Mouse (Mus musculus) midbrain, embryonic 12.5 days (tissue): ENCODE results near the gene Rnf44. TPM values are rescaled to one million over a fixed set of nuclear protein-coding genes. Genes with fewer than 3 reads are reported as not detected.
A peak's percentile ranks its signal among the peaks of the same experiment; 100 is the strongest.

ENCODE experiments used
- ATAC-seq: fragments of 200-750 bp; cut with Nextera tagmentation; 2 replicates; pipeline ENCODE4 v1.8.0; 2017; ENCODE audit warnings: low read depth, moderate TSS enrichment, moderate library complexity; ENCODE audit not compliant: low FRiP score
- H3K27ac ChIP-seq: fragments of 300-500 bp; sonication (generic); replicated peaks from 2 replicates; pipeline ENCODE4 v1.5.1; 2016; ENCODE audit warnings: mild to moderate bottlenecking
- H3K27me3 ChIP-seq: fragments of 300-500 bp; sonication (generic); 2 replicates; pipeline ENCODE4 v1.6.1; 2016; ENCODE audit warnings: mild to moderate bottlenecking
- H3K36me3 ChIP-seq: fragments of 300-500 bp; sonication (generic); 2 replicates; pipeline ENCODE4 v1.6.1; 2016
- H3K4me1 ChIP-seq: fragments of 300-500 bp; sonication (generic); 2 replicates; pipeline ENCODE4 v1.6.1; 2016
- H3K4me2 ChIP-seq: fragments of 300-500 bp; sonication (generic); replicated peaks from 2 replicates; pipeline ENCODE4 v1.6.1; 2016; ENCODE audit warnings: mild to moderate bottlenecking, moderate library complexity
- H3K4me3 ChIP-seq: fragments of 300-500 bp; sonication (generic); 2 replicates; pipeline ENCODE4 v1.5.1; 2016; ENCODE audit warnings: mild to moderate bottlenecking
- H3K9ac ChIP-seq: fragments of 300-500 bp; sonication (generic); replicated peaks from 2 replicates; pipeline ENCODE4 v1.6.1; 2016; ENCODE audit warnings: mild to moderate bottlenecking, moderate library complexity
- H3K9me3 ChIP-seq: fragments of 300-500 bp; sonication (generic); 2 replicates; pipeline ENCODE4 v1.6.1; 2016; ENCODE audit warnings: mild to moderate bottlenecking
- WGBS: fragments of 180-500 bp; shearing (Covaris S2); methylation state at CpG from one replicate; pipeline ENCODE4 v1.1.7; 2016; 5-methylcytosine and 5-hydroxymethylcytosine counted together
- polyA plus RNA-seq: library from polyadenylated mRNA; unstranded; fragments of >200 nt; fragmentation: Nextera tagmentation; extraction: Ambion mirVana; gene quantifications from 2 replicates; pipeline ENCODE4 v1.2.1, GENCODE M21; 2016

Gene Rnf44
- polyA plus RNA-seq, result 109 and 110 TPM in 2 replicates

DNA sequence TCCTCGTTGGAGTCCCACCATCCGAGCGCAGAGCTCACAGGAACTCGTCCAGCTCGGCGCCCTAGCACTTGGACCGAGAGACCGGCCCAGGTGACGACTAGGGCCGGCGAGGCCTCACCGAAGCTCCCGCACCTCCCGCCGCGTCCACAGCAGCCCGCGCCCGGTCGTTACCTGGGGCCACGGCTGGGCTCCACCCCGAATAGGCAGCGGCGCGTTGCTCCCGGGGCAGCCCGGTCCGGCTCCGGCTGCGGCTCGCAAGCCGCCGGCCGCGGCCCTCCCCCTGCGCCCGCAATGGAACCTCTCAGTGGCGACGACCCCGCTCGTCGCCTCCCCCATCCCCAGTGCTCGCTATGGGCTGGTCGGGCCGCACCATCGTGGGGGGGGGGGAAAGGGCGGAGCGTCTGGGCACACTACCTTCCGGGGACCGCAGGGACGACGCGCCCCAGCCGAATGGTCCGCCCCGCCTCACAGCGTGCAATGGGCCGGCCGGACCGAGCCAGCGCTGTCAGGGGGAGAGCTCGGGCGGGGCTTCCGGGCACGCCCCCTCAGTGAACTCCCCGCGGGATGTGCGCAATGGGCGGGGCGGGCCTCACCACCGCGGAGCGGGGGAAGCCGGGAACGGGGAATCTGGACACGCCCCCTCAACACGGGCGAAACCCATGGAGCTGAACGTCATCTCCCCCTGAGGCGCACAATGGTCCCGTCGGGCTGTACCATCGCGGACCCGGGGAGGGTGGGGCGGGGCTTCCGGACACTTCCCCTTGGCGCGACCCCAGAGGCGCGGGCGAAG is at the start of gene Rnf44:
Rnf44 (minus strand) TSS at position 350 of the 790 bp plus-strand sequence.
- ATAC-seq, result peak; percentile 97
- H3K36me3 ChIP-seq, result no peaks in the 10 kb centered on the region
- peak within 1 kb of the TSS; percentile 89 for H3K27ac ChIP-seq
- peak within 1 kb of the TSS; percentile 95 for H3K4me3 ChIP-seq
- H3K9me3 ChIP-seq, result no peaks in the 10 kb centered on the region
- no peaks in the 10 kb centered on the region; the same call in none of the 2 replicates for H3K27me3 ChIP-seq
- peaks cover 31% of the 10 kb centered on the region for H3K4me1 ChIP-seq
- H3K9ac ChIP-seq, result peak within 1 kb of the TSS; percentile 93
- H3K4me2 ChIP-seq, result peak within 1 kb of the TSS; percentile 97
- whole genome bisulfite sequencing, result under 1% methylated on average over 70 of the region's 92 CpGs

DNA sequence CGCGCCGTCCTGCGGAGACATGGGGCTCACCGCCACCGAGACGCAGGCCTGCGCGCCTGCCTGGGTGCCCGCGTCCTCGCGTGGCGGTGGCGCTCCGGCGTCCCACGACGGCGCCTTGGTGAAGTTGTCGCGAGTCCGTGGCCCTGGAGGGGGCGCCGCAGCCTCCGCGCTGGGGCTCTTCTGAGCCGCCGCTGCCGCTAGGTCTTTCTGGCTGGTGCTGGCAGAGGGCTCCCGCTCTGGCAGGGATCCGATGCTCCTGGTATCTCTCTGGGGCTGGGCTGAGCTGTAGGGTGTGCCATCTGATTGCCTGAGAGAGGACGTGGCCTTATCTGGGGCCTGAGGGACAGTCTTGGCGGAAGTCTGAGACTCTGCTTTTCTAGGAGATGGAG is 44.5 kb upstream of the Rnf44 start:
- H3K27ac ChIP-seq, result no peak overlapping the region
- H3K4me2 ChIP-seq, result peak overlapping the region; percentile 44
- peak overlapping the region; percentile 29 for H3K4me3 ChIP-seq
- 4% methylated on average over 25 of the region's 34 CpGs for WGBS
- no peaks in the 10 kb centered on the region for H3K9me3 ChIP-seq
- H3K27me3 ChIP-seq, result peaks cover 54% of the 10 kb centered on the region
- peaks cover 19% of the 10 kb centered on the region for H3K4me1 ChIP-seq
- H3K9ac ChIP-seq, result peak overlapping the region; percentile 53
- H3K36me3 ChIP-seq, result peaks cover 47% of the 10 kb centered on the region
- ATAC-seq, result no peak

DNA sequence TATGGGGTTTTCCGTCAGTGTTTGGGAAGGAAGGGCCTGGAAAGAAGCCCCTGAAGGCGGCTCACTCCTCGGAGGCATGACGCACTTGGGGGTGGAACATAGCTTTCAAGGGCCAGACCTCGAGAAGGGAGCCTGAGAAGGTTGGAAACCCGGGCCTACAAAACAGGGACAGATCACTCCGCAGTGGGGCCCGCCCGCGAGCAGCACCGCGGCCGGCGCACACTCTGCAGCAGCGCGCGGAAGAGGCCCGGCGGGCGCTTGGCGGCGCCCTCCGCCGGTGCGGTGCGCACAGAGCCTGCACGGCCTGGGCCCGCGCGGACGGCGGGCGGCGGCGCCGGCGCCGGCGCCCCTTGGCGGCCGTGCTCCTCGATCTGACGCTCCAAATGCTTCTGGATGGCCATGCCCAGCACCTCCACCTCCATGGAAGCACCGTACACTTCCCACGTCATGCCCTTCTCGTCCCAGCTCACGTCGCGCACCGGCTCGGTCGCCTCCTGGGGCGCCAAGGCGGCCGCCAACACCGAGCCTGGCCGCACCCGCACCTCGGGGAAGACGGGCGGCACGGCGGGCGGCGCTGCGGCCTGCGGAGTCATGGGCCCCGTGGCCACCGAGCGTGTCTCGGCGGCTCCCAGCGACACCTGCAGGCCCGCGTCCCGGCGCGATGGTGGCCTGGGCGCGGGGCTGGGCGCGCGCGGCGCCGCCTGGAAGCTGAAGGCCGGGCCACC is 43.9 kb upstream of the Rnf44 start:
- peak overlapping the region; percentile 44 for H3K4me2 ChIP-seq
- H3K9me3 ChIP-seq, result no peaks in the 10 kb centered on the region
- H3K4me1 ChIP-seq, result peaks cover 19% of the 10 kb centered on the region
- H3K4me3 ChIP-seq, result peak overlapping the region; percentile 29
- peak; percentile 62; the same call in 1 of the 2 replicates for ATAC-seq
- peaks cover 47% of the 10 kb centered on the region for H3K36me3 ChIP-seq
- H3K9ac ChIP-seq, result peak overlapping the region; percentile 53
- H3K27ac ChIP-seq, result no peak overlapping the region
- WGBS, result under 1% methylated on average over 65 of the region's 87 CpGs
- H3K27me3 ChIP-seq, result peaks cover 54% of the 10 kb centered on the region

DNA sequence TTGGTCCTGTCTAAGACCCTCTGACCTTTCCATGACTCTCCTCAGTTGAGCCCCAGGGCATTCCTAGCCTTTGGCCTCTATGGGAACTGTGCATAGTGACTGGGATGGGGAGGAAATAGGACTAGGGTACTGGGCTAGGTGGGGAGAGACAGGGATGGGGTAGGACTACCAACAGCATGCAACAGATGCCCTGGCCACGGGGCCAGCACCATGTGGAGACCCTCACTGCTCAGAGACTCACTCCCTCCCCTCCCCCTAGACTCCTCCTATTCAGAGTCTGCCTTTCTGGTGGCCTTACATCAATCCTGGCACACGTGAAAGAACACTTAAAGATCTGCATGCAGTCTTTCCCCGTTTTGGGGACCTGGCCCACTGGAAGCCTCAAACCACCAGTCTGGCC is 43.2 kb upstream of the Rnf44 start:
- peaks cover 47% of the 10 kb centered on the region for H3K36me3 ChIP-seq

GRCm38 (mm10) chr13:54726131-54726530 is 32.4 kb upstream of the Rnf44 start:
- Histone ChIP-seq H3K9ac (no peak overlapping the region), H3K9me3 (no peaks in the 10 kb centered on the region), H3K27ac (no peak overlapping the region), H3K4me2 (no peak overlapping the region), H3K4me3 (no peak overlapping the region), H3K36me3 (no peaks in the 10 kb centered on the region), H3K27me3 (peaks cover 3% of the 10 kb centered on the region; the same call in 1 of the 2 replicates), H3K4me1 (no peaks in the 10 kb centered on the region)
- no peak for ATAC-seq
- 83% methylated on average over 11 of the region's 11 CpGs for WGBS

More for the DNA sequence above, 43.2 kb upstream of the Rnf44 start:
- H3K27me3 ChIP-seq, result peaks cover 54% of the 10 kb centered on the region
- H3K4me1 ChIP-seq, result peaks cover 19% of the 10 kb centered on the region
- H3K27ac ChIP-seq, result no peak overlapping the region
- H3K9ac ChIP-seq, result no peak overlapping the region
- WGBS, result 22% methylated on average over 3 of the region's 3 CpGs
- H3K4me3 ChIP-seq, result no peak overlapping the region
- H3K4me2 ChIP-seq, result no peak overlapping the region
- no peaks in the 10 kb centered on the region for H3K9me3 ChIP-seq
- ATAC-seq, result no peak

GRCm38 (mm10) chr13:54723143-54723542 is 29.4 kb upstream of the Rnf44 start:
- no peak overlapping the region for H3K27ac ChIP-seq
- no peak overlapping the region for H3K4me2 ChIP-seq
- no peak overlapping the region for H3K4me3 ChIP-seq
- WGBS, result 85% methylated on average over 3 of the region's 3 CpGs
- no peaks in the 10 kb centered on the region for H3K36me3 ChIP-seq
- H3K4me1 ChIP-seq, result no peaks in the 10 kb centered on the region
- H3K9ac ChIP-seq, result no peak overlapping the region
- H3K27me3 ChIP-seq, result peaks cover 15% of the 10 kb centered on the region
- no peak for ATAC-seq
- H3K9me3 ChIP-seq, result no peaks in the 10 kb centered on the region

DNA sequence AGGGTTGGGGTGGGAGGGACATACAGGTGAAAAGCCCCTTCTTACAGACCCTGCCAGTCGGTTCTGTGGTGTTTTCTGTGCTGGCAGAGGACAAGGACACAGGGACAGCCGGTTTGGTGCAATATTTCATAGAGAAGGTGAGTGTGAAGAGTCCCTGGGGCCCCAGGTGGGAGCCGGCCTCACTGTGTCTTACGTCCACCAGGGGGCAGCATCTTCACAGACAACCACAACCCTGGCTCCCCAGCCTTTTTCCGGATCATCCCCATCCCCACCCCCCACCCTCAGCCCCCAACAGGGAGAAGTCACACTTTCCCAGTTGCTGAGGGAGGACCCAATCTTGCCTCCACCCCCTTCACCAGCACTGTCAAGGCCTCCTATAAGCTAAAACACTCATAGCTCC is 23.2 kb upstream of the Rnf44 start:
- Histone ChIP-seq H3K9me3 (no peaks in the 10 kb centered on the region), H3K4me3 (no peak overlapping the region), H3K27me3 (peaks cover 35% of the 10 kb centered on the region), H3K4me2 (no peak overlapping the region), H3K9ac (no peak overlapping the region), H3K36me3 (no peaks in the 10 kb centered on the region), H3K27ac (no peak overlapping the region), H3K4me1 (no peaks in the 10 kb centered on the region)
- ATAC-seq, result no peak
- 3% methylated on average over 5 of the region's 5 CpGs for WGBS

GRCm38 (mm10) chr13:54714996-54715395 is 21.3 kb upstream of the Rnf44 start:
- no peaks in the 10 kb centered on the region for H3K4me1 ChIP-seq
- no peaks in the 10 kb centered on the region for H3K36me3 ChIP-seq
- no peaks in the 10 kb centered on the region for H3K9me3 ChIP-seq
- no peak overlapping the region for H3K9ac ChIP-seq
- peaks cover 31% of the 10 kb centered on the region for H3K27me3 ChIP-seq
- no peak overlapping the region for H3K27ac ChIP-seq
- no peak for ATAC-seq
- H3K4me3 ChIP-seq, result no peak overlapping the region
- WGBS, result 82% methylated on average over 10 of the region's 10 CpGs
- H3K4me2 ChIP-seq, result no peak overlapping the region

- Histone ChIP-seq H3K9me3 (no peaks in the 10 kb centered on the region), H3K36me3 (no peaks in the 10 kb centered on the region), H3K27me3 (peaks cover 27% of the 10 kb centered on the region), H3K4me2 (no peak overlapping the region), H3K4me1 (no peaks in the 10 kb centered on the region), H3K4me3 (no peak overlapping the region), H3K9ac (no peak overlapping the region), H3K27ac (no peak overlapping the region)
- no peak for ATAC-seq
- WGBS, result 37% methylated on average over 4 of the region's 4 CpGs
These were observed 20.7 kb upstream of the Rnf44 start for GRCm38 (mm10) chr13:54714393-54714792.

- Histone ChIP-seq H3K4me1 (no peaks in the 10 kb centered on the region), H3K36me3 (no peaks in the 10 kb centered on the region), H3K27ac (no peak overlapping the region), H3K9me3 (no peaks in the 10 kb centered on the region), H3K9ac (no peak overlapping the region), H3K4me3 (no peak overlapping the region), H3K27me3 (peaks cover 24% of the 10 kb centered on the region), H3K4me2 (no peak overlapping the region)
- 79% methylated on average over 3 of the region's 3 CpGs for WGBS
- no peak for ATAC-seq
These were observed 17.2 kb upstream of the Rnf44 start for GRCm38 (mm10) chr13:54710866-54711265.

DNA sequence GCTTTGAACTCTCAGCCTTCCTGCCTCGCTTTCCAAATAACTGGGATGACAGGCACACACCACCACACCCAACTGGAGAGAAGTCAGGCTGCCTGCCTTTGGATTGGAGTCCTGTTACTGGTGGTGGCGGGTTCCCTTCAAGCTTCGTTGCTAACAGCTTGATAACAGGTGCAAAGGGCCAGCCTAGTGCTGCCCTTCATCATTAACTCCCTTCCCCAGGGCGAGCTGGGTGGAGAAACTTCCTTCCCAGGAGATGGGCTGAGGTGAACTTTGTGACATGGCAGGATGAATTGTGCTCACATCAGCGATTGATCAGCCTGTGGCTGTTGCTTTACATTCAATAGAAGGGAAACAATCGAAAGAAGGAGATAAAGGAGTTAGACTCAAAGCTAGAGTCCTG is 11.2 kb upstream of the Rnf44 start:
- Histone ChIP-seq H3K27ac (no peak overlapping the region), H3K36me3 (no peaks in the 10 kb centered on the region), H3K4me3 (no peak overlapping the region), H3K9me3 (no peaks in the 10 kb centered on the region), H3K27me3 (peaks cover 19% of the 10 kb centered on the region; the same call in 1 of the 2 replicates), H3K4me2 (no peak overlapping the region), H3K9ac (no peak overlapping the region), H3K4me1 (no peaks in the 10 kb centered on the region)
- 56% methylated on average over 6 of the region's 6 CpGs for WGBS
- ATAC-seq, result no peak

- Histone ChIP-seq H3K4me3 (no peak overlapping the region), H3K27ac (no peak overlapping the region), H3K36me3 (no peaks in the 10 kb centered on the region), H3K9me3 (no peaks in the 10 kb centered on the region), H3K9ac (no peak overlapping the region), H3K4me1 (no peaks in the 10 kb centered on the region), H3K27me3 (peaks cover 15% of the 10 kb centered on the region; the same call in 1 of the 2 replicates), H3K4me2 (no peak overlapping the region)
- WGBS, result 66% methylated on average over 7 of the region's 7 CpGs
- no peak for ATAC-seq
These were observed 8.8 kb upstream of the Rnf44 start for GRCm38 (mm10) chr13:54702507-54702906.
